Mouse (Mus musculus) liver, postnatal 0 days (tissue): ENCODE measurements around the gene Majin.

ENCODE experiments used
- CTCF ChIP-seq: sonication (generic); IDR thresholded peaks from 2 replicates; pipeline ENCODE4 v1.5.1; 2016; ENCODE audit warnings: antibody characterized with exemption, low read depth
- EP300 ChIP-seq: IDR thresholded peaks from 2 replicates; pipeline ENCODE4 v1.6.1; 2016; ENCODE audit warnings: antibody characterized with exemption, low read depth, mild to moderate bottlenecking

- TF ChIP-seq CTCF (no peak), EP300 (no peak)
Measured at GRCm38 (mm10) chr19:6206716-6207115, 22.5 kb downstream of the Majin start.
